Mouse (Mus musculus): ENCODE data around the gene L3mbtl3. TPM values are rescaled to one million over a fixed set of nuclear protein-coding genes. Genes with fewer than 3 reads are reported as not detected.

Gene L3mbtl3
- polyA plus RNA-seq, 1 experiment from 2014 or later, result 10.3 TPM

DNA sequence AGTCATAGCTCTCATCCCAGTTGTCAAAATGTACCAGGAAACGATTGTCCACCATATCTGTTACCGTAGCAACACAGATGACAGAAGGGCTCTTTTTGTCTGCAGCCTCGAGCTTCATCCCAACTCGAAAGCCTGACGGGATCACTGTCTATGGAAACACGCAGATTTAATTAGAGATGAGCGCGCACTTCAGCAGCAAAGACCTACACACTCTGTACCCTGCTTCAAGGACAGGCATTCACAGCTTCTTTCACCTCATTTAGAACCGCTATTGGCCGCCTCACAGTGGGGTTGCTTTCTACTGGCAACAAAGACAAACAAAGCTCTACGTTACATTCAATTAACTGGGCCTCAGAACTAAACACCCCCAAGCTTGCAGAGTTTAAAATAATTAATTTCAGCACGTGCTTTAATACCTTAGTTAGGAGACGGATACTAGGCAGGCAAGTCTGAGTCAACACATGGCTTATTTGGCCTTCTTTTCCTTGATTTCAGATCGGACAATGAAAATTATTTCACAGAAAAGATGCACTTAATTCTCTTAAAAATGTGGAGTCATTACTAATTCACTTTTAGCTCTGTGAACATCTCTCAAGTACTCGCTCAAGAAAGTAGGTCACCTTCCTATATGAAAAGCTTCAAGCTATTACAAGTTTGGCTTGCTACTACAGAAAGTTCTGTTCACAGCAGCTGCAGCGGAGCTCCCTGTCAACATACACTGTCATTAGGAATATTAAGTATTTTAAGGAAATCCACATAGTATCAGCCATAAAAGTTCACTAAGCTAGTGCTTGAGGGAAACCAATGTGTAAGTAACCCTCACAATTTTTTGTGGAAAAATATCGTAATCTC, 47.9 kb downstream of the L3mbtl3 start:
- Histone ChIP-seq H3K36me3 (0 out of 2 replicates have a peak, but pooled peaks cover 9% of the 10 kb centered on the region), H3K9me3 (no peaks in the 10 kb centered on the region), H3K27me3 (replicated peaks) (no peaks in the 10 kb centered on the region), H3K9ac (no peak overlapping the region), H3K4me3 (replicated peaks) (no peak overlapping the region), H3K27ac (no peak overlapping the region), H3K4me1 (replicated peaks) (no peaks in the 10 kb centered on the region), H3K4me2 (replicated peaks) (no peak overlapping the region)
- no peak for ATAC-seq
- 84% methylated on average over 17 of the region's 17 CpGs for WGBS

DNA sequence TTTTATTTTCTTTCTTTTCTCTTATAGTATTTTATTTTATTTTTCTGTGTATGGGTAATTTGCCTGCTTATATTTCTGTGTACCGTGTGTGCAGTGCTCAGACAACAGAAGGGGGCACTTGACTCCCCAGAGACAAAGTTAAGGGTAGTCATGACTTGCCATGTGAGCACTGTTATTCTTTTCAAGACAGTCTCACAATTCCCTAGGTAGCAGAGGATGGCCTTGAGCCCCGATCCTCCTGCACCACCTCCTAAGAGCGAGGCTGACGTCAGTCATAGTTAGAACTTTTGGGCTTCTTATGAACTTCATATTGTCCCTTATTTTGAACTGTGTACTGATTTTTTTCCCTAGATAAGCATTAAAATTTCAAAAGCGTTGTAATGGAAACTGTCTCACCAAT, 48.5 kb downstream of the L3mbtl3 start:
- WGBS, result 93% methylated on average over 5 of the region's 5 CpGs
- Histone ChIP-seq H3K9ac (no peak overlapping the region), H3K4me2 (replicated peaks) (no peak overlapping the region), H3K27ac (no peak overlapping the region), H3K4me3 (replicated peaks) (no peak overlapping the region), H3K9me3 (no peaks in the 10 kb centered on the region), H3K27me3 (replicated peaks) (no peaks in the 10 kb centered on the region), H3K36me3 (0 out of 2 replicates have a peak, but pooled peaks cover 7% of the 10 kb centered on the region), H3K4me1 (replicated peaks) (no peaks in the 10 kb centered on the region)
- ATAC-seq, result no peak

DNA sequence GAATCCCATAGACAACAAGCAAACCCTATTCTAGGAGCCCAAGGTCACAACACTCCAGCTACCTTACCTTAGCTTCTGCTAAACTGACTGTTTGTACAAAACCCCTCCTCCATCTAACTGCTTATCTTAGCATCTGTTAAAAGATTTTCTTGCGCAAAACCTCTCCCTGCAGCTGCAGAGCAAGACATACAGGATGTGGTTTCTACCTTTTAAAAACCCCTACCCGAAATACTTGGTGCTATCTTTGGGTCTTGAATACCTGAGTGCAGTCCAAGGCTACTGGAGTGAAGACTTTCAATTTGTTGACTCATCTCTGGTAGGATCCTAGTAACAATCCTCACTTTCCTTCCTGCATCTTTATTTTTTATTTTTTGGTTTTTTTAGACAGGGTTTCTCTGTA, 50.5 kb downstream of the L3mbtl3 start:
- no peak for ATAC-seq
- Histone ChIP-seq H3K9ac (no peak overlapping the region), H3K36me3 (peaks cover 7% of the 10 kb centered on the region; the same call in 1 of the 2 replicates), H3K9me3 (no peaks in the 10 kb centered on the region), H3K4me3 (replicated peaks) (no peak overlapping the region), H3K27ac (no peak overlapping the region), H3K4me1 (replicated peaks) (no peaks in the 10 kb centered on the region), H3K4me2 (replicated peaks) (no peak overlapping the region), H3K27me3 (replicated peaks) (no peaks in the 10 kb centered on the region)
- 83% methylated on average over 2 of the region's 2 CpGs for WGBS

DNA sequence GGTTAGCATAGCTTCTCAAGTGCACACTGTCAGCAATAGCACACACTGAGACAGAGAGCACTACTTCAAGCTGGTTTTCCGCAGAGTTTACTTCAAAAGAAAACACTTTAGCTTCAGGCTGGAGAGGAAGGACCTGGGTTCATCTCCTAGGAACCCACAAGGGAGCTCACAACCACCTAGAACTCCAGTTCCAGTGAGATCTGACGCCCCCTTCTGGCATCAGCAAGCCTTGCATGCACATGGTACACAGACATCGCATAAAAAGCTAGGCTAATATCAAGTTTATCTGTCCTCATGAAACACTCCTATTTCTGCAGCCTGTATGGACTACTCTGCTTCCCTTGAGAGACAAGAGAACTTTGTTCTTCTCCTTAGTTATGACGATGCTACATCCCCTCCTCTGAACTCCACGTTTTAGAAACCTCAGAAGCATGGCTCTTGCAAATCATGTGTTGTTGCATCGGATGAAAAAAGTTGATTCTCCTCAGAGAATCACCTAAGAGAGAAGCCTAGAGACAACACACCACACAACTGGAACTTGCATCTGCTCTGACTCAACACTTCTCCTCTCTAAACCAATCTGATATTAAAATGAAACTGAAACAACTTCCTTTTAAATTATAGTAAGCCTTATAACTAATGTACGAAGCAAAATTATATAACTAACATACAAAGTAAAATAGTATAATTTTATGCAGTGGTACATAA, 53.3 kb downstream of the L3mbtl3 start:
- 82% methylated on average over 7 of the region's 7 CpGs for WGBS
- peaks cover 7% of the 10 kb centered on the region; the same call in 1 of the 2 replicates for H3K36me3 ChIP-seq
- H3K9me3 ChIP-seq, result no peaks in the 10 kb centered on the region
- no peak for ATAC-seq
- no peak overlapping the region for H3K4me3 ChIP-seq (replicated peaks)
- H3K4me1 ChIP-seq (replicated peaks), result no peaks in the 10 kb centered on the region
- no peak overlapping the region for H3K9ac ChIP-seq
- H3K27me3 ChIP-seq (replicated peaks), result no peaks in the 10 kb centered on the region
- no peak overlapping the region for H3K27ac ChIP-seq
- no peak overlapping the region for H3K4me2 ChIP-seq (replicated peaks)

DNA sequence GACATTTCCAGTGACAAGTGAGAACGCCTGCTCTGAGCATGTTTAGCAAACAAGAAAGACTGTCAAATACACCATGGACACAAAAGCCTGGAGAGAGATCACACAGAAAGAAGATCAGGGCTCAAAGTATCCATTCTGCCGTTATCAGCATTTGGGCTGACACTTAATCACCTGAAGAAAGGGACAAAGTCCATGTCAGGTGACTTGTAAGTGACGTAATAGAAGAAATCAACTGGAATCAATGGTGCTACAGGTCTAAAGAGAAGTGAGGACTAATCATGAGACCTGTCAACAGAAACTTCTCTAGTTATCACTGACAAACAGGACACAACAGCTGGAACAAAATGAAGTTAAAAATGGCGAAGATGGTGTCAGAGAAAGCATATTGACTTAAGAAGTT, 55.1 kb downstream of the L3mbtl3 start:
- ATAC-seq, result peak; percentile 56; the same call in 1 of the 2 replicates
- no peak overlapping the region for H3K4me2 ChIP-seq (replicated peaks)
- no peaks in the 10 kb centered on the region for H3K27me3 ChIP-seq (replicated peaks)
- no peak overlapping the region for H3K27ac ChIP-seq
- H3K9me3 ChIP-seq, result no peaks in the 10 kb centered on the region
- H3K4me1 ChIP-seq (replicated peaks), result no peaks in the 10 kb centered on the region
- H3K4me3 ChIP-seq (replicated peaks), result no peak overlapping the region
- peaks cover 7% of the 10 kb centered on the region; the same call in 1 of the 2 replicates for H3K36me3 ChIP-seq
- 67% methylated on average over 4 of the region's 4 CpGs for WGBS
- H3K9ac ChIP-seq, result no peak overlapping the region

DNA sequence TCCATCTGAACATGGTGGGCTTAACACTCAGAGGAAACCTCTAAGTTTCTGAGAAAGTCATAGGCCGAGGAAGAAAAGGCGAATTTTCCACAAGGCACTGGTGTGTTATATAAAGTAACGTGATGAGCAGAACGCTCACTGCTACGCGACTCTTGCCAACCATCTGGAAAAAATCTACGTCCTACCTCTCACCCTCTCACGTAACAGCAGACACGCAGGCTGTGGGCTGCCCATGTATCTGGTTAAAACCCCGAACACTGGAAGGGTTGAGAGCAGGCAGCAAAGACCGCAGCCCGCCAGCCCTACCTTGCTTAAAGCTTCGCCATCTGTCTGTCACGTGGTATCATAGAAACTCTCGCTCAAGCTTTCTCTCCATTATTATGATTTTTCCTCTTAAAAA, 61.4 kb downstream of the L3mbtl3 start:
- H3K27me3 ChIP-seq (replicated peaks), result no peaks in the 10 kb centered on the region
- no peak for ATAC-seq
- no peak overlapping the region for H3K4me3 ChIP-seq (replicated peaks)
- no peaks in the 10 kb centered on the region for H3K9me3 ChIP-seq
- peaks cover 9% of the 10 kb centered on the region; the same call in 1 of the 2 replicates for H3K36me3 ChIP-seq
- no peak overlapping the region for H3K27ac ChIP-seq
- H3K4me1 ChIP-seq (replicated peaks), result no peaks in the 10 kb centered on the region
- WGBS, result 94% methylated on average over 15 of the region's 15 CpGs
- no peak overlapping the region for H3K9ac ChIP-seq
- H3K4me2 ChIP-seq (replicated peaks), result no peak overlapping the region

DNA sequence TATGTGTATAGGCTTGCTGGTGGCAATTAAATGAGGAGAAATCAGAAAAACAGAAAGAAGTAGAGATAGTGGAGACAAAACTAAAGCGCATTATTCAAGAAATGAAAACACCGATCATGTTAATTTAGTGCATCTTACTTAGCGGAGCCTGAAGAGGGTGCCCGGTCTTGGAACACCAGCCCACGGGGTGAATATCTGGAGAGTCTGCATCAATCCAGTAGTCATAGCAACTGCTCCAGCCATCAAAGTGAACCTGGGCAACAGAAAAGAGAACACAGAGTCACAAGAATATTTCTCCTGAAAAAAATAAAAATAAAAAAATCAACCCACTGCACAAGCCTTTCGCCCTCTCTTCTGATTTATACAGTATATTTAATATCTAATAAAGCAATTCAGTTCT, 72.3 kb downstream of the L3mbtl3 start:
- Histone ChIP-seq H3K27me3 (replicated peaks) (no peaks in the 10 kb centered on the region), H3K4me2 (replicated peaks) (no peak overlapping the region), H3K4me3 (replicated peaks) (no peak overlapping the region), H3K27ac (no peak overlapping the region), H3K9me3 (no peaks in the 10 kb centered on the region), H3K4me1 (replicated peaks) (no peaks in the 10 kb centered on the region), H3K36me3 (no peaks in the 10 kb centered on the region), H3K9ac (no peak overlapping the region)
- 93% methylated on average over 6 of the region's 6 CpGs for WGBS
- ATAC-seq, result no peak

DNA sequence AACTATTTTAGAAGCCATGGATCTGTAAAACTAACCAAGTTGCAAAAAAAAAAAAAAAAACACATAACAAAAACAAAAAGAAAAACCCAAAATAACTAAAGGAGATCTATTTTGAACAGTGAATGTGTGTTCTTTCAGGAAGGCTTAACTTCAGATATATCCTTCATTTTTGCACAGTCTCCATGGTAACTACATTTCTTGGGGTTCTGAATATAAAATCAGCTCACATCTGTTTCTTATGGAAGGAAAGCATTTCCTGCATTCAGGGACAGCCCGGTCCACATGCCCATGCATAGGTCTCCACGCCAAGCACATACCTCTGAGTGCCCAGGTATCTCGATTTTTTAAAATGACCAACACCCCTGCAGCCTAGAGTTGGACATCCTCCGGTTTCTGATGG, 73.4 kb downstream of the L3mbtl3 start:
- Histone ChIP-seq H3K9ac (no peak overlapping the region), H3K27ac (no peak overlapping the region), H3K4me2 (replicated peaks) (no peak overlapping the region), H3K27me3 (replicated peaks) (no peaks in the 10 kb centered on the region), H3K4me1 (replicated peaks) (no peaks in the 10 kb centered on the region), H3K9me3 (no peaks in the 10 kb centered on the region), H3K36me3 (no peaks in the 10 kb centered on the region), H3K4me3 (replicated peaks) (no peak overlapping the region)
- WGBS, result 93% methylated on average over 4 of the region's 4 CpGs
- no peak for ATAC-seq

DNA sequence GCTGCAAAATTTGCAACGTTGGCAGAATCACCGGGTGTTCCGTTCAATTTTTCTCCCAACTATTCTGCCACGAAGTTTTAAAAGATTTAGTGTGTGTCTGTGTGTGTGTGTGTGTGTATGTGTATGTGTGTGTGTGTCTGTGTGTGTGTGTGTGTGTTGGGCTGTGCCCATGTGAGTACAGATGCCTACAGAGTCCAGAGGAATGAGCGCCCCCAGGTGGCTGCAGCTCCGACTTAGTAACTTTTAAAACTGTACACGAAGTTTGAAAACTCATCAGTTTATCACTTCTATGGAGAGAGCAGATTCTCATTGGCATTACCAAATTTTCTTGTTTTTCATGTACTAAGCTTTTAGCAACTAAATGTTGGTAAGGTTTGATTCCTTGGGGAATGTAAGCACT, 78.1 kb downstream of the L3mbtl3 start:
- no peak overlapping the region for H3K4me3 ChIP-seq (replicated peaks)
- H3K27me3 ChIP-seq (replicated peaks), result no peaks in the 10 kb centered on the region
- H3K36me3 ChIP-seq, result peaks cover 2% of the 10 kb centered on the region; the same call in 1 of the 2 replicates
- H3K27ac ChIP-seq, result no peak overlapping the region
- H3K4me1 ChIP-seq (replicated peaks), result no peaks in the 10 kb centered on the region
- WGBS, result 88% methylated on average over 7 of the region's 7 CpGs
- no peak for ATAC-seq
- H3K9ac ChIP-seq, result no peak overlapping the region
- no peaks in the 10 kb centered on the region for H3K9me3 ChIP-seq
- H3K4me2 ChIP-seq (replicated peaks), result no peak overlapping the region

DNA sequence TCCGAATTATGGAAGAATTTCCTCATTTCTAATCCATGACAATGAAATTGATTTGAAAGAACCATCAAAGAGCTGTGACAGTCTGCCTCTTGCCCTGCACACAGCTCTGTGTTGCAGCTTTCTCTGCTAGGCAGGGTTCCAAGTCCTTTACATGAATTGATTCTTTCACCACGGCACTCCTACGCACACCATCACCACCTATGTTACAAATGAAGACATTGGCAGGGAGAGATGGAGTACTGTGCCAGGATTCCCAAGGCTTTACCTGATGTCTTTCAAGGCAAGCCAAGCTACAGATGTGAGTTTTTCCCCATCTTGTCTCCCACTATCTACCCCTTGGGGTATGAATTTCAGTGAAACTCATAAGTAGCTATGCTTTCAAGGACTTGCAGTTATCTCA, 78.6 kb downstream of the L3mbtl3 start:
- 86% methylated on average over 3 of the region's 3 CpGs for WGBS
- H3K4me1 ChIP-seq (replicated peaks), result no peaks in the 10 kb centered on the region
- H3K9me3 ChIP-seq, result no peaks in the 10 kb centered on the region
- no peak overlapping the region for H3K4me3 ChIP-seq (replicated peaks)
- H3K9ac ChIP-seq, result no peak overlapping the region
- H3K36me3 ChIP-seq, result peaks cover 4% of the 10 kb centered on the region; the same call in 1 of the 2 replicates
- no peak overlapping the region for H3K4me2 ChIP-seq (replicated peaks)
- ATAC-seq, result no peak
- H3K27me3 ChIP-seq (replicated peaks), result no peaks in the 10 kb centered on the region
- no peak overlapping the region for H3K27ac ChIP-seq

DNA sequence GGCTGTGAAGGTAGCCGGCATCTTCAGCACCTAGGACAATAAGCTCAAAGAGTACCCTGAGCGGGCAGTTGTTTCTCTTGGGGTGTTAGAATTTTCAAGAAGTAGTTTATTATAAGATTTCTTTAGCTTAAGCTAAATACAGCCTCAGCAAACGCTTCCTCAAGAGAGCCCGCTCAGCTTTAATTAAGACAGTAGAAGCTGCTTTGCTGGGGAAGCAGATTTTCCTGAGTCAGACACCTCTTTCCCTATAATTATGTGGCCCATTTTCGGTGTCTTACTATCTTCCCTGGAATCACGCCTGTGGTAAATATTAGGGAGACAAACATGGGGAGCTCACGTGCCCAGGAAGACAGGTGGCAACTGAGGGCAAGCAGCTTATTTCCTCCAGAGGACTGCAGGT, 88.6 kb downstream of the L3mbtl3 start:
- no peak overlapping the region for H3K9ac ChIP-seq
- no peaks in the 10 kb centered on the region for H3K27me3 ChIP-seq (replicated peaks)
- H3K36me3 ChIP-seq, result no peaks in the 10 kb centered on the region
- H3K4me1 ChIP-seq (replicated peaks), result no peaks in the 10 kb centered on the region
- no peak overlapping the region for H3K4me2 ChIP-seq (replicated peaks)
- H3K9me3 ChIP-seq, result no peaks in the 10 kb centered on the region
- WGBS, result 89% methylated on average over 7 of the region's 7 CpGs
- H3K27ac ChIP-seq, result no peak overlapping the region
- no peak overlapping the region for H3K4me3 ChIP-seq (replicated peaks)
- ATAC-seq, result no peak

DNA sequence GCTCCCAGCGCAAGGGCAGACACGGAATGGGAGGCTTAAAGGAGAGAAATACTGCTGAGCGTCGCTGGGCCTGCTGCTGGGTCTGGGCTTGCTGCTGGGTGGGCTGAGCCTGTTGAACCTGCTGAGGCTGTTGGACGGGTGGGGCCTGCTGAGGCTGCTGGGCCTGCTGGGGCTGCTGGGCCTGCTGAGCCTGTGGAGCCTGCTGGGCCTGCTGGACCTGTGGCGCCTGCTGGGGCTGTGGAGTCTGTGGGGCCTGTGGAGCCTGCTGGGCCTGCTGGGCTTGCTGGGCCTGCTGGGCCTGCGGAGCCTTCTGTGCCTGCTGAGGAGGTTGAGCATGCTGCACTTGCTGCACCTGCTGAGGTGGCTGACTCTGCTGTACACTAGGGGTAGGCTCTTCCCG, 95.8 kb downstream of the L3mbtl3 start:
- H3K4me1 ChIP-seq (replicated peaks), result no peaks in the 10 kb centered on the region
- H3K27ac ChIP-seq, result no peak overlapping the region
- no peak overlapping the region for H3K4me2 ChIP-seq (replicated peaks)
- 65% methylated on average over 8 of the region's 8 CpGs for WGBS
- H3K4me3 ChIP-seq (replicated peaks), result no peak overlapping the region
- no peak overlapping the region for H3K9ac ChIP-seq
- no peaks in the 10 kb centered on the region for H3K9me3 ChIP-seq
- no peaks in the 10 kb centered on the region for H3K27me3 ChIP-seq (replicated peaks)
- peak; percentile 66; the same call in 1 of the 2 replicates for ATAC-seq
- peaks cover 9% of the 10 kb centered on the region for H3K36me3 ChIP-seq
